Mouse (Mus musculus) gastrocnemius, adult 8-10 months (tissue): ENCODE results near the gene Plppr3. TPM values are rescaled to one million over a fixed set of nuclear protein-coding genes. Genes with fewer than 3 reads are reported as not detected.

Source experiments
- DNase-seq, 2 experiments: peaks; one replicate each; pipeline ENCODE4 v3.0.0; 2022; ENCODE audit warnings: low spot score in 2 of 2
- total RNA-seq, 4 experiments: library from RNA; stranded (reverse); gene quantifications; 2 replicates each; pipeline ENCODE4 v1.2.4; 2022

Gene Plppr3
- under 1 TPM in 1 of 4 experiments, not detected in 3; 0.40 TPM for total RNA-seq

DNA sequence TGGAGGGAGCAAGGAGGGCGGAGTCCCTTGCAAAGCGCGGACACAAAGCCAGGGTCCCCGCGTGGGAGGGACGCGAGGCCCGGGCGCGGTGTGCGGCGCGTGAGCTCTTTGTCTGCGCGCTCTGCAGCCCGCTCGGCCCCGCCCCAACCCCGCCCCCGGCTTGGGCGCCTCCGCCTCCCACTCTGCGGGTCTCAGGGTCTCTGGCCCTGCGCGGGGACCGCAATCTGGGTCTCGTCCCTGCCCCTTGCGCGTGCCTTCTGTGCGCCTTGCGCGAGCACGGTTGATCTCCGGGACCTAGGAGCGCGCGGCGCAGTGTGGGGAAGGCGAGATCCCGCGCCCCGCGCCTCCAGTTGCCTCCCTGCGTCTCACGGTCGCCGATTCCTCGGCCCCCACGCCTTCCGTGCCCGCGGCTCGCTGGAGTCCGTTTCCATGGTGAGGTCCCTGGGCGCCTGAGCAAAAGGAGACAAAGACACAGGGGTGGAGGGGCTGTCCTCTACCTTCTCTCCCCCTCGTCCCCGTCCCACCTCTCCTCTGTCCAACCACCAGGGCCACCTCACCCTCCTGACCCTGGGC is at the start of gene Plppr3, which contains the start of gene Prtn3:
Gene Plppr3, minus strand, starts transcription at position 345 of the 573 bp plus-strand sequence.
Gene Prtn3, plus strand, starts transcription at position 187 of the 573 bp plus-strand sequence.
- DNase-seq = no peak

DNA sequence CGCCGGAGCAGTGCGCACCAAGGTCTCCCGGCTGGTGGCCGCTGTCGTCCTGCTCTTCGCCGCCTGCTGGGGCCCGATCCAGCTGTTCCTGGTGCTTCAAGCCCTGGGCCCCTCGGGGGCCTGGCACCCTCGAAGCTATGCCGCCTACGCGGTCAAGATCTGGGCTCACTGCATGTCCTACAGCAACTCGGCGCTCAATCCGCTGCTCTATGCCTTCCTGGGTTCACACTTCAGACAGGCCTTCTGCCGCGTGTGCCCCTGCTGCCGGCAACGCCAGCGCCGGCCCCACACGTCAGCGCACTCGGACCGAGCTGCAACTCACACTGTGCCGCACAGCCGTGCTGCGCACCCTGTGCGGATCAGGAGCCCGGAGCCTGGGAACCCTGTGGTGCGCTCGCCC is 47.1 kb upstream of the Plppr3 start:
- DNase-seq = no peak

DNA sequence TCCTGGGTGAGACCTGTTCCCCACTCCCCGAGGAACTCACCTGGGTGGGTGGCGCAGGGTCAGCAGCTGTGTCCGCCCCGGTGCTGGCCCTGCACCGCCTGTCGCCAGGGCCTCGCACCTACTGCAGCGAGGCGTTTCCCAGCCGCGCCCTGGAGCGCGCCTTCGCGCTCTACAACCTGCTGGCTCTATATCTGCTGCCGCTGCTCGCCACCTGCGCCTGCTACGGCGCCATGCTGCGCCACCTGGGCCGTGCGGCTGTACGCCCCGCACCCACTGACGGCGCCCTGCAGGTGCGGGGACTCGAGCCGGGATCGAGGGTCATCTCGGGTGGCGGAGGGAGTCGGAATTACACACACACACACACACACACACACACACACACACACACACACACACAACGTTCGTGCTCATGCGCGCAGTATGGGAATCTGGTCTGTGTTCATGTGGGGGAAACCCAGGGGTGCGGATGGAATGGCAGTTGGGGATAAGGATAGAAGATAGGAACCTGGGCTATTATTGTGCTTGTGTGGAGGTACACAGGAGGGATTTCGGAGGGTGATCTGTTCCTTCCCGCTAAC is 46.6 kb upstream of the Plppr3 start, which contains the start of gene R3hdm4:
Gene R3hdm4, minus strand, starts transcription at position 251 of the 578 bp plus-strand sequence.
- no peak for DNase-seq

DNA sequence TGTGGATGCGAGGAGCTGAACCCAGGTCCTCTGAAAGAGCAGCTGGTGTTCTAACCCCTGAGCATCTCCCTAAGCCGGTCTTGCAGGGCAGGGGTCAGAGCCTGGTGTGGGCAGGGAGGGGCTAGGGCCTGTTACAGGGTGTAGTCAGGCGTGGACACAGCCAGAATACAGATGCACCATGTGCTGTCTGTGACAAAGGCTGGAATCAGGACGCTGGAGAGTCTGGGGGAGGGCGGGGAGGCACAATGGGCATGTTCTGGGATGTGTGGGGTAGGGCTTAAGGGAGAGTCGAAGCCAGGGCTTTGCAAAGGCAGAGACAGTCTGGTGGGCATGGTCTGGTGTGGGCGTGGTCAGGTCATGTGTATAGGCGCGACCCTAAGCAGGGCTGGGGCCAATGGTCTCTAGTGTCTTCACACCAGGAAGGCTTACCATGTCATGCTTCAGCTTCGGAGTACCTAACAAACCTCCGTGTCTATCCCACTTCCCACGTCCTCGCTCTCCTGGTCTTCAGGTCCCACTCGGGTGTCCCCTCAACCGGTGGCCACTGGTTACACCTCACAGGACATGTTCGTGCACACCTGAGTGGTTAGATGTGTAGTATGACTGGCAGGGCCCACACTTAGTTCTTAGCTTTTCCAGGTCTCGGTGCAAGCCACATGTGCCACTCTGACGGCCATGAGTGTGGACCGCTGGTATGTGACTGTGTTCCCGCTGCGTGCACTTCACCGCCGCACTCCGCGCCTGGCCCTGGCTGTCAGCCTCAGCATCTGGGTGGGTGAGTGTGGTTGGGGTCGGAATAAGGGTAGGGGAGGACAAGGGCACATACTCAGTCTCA is 45.8 kb upstream of the Plppr3 start:
- no peak for DNase-seq

DNA sequence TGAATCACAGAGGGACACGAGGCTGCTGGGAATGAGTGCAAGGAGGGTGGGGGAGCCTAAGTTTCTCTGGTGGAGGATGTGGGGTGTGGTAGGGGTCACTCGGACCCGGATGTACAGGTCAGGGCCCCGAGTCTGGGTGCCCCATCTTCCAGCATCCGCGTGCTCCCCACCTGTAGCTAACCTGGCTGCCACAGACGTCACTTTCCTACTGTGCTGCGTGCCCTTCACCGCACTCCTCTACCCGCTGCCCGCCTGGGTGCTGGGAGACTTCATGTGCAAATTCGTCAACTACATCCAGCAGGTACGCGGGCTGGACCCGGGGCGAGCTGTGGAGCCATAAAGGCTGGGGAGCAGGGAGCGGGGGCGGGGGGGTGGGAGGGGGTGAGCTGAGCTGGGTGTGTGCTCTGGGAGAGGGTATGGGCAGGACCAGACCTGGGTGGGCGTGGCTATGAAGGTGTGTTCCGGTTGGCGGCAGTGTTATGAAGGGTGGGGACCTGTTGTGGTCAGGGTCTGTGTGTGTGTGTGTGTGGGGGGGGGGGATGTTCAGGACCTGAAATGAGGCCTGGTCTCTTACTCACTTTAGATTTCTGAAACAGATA is 44.9 kb upstream of the Plppr3 start:
- no peak for DNase-seq

DNA sequence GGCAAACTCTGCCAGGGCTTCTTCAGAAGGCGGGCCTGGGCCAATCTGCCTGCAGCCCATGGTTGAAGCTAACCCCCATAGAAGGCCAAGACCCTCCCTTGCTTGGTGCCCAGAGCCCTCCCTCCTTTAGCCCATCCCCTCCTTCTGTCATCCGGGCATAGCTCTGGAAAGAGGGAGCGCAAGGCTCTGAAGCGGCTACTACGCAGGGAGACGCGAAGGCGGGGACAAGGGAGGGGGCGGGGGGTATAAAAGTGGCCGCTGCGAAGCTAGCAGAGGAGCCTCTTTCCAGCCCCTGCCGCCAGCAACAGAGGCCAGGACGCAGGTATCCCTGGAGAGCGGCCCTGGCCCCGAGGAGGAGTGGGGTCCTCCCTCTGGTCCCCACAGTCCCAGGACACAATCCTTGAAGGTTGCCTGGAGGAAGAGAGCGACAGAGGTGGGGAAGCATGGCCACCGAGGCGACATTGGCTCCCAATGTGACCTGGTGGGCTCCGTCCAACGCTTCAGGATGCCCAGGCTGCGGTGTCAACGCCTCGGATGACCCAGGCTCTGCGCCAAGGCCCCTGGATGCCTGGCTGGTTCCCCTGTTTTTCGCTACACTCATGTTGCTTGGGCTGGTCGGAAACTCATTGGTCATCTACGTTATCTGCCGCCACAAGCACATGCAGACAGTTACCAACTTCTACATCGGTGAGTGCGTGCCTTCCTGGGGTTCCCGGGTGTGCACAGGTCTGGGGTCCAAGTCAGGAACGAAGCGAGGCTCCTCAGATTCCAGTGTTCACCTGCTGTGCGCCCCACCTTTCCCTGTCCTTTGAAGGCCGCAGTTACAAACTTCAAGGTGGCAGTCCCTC is 44.0 kb upstream of the Plppr3 start:
- no peak for DNase-seq

DNA sequence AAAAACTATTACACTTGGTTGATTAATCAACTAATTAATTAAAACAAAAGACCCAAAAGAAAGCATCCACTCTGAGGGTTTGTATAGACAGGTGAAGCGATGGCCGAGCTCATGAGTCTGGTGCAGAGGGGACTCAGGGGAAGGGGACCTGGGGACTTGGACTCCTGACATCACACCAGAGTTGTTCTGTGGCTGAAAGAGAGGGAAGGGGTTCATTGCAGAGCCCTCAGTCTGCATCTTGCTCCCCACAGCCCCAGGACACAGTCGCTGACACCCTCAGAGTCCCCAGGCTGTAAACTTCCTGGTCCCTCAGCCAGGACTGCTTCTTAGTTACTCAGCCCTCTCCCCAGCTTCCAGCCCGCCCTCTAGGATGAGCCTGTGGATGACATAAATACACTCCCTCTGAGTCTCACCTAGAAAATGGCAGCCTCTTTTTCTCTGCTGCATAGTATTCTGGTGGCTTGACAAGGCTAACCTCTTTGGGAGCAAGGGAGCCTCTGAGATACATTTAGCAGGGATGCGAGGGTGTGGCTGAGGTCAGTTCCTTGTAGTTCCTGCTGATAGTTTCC is 43.2 kb upstream of the Plppr3 start:
- no peak for DNase-seq

DNA sequence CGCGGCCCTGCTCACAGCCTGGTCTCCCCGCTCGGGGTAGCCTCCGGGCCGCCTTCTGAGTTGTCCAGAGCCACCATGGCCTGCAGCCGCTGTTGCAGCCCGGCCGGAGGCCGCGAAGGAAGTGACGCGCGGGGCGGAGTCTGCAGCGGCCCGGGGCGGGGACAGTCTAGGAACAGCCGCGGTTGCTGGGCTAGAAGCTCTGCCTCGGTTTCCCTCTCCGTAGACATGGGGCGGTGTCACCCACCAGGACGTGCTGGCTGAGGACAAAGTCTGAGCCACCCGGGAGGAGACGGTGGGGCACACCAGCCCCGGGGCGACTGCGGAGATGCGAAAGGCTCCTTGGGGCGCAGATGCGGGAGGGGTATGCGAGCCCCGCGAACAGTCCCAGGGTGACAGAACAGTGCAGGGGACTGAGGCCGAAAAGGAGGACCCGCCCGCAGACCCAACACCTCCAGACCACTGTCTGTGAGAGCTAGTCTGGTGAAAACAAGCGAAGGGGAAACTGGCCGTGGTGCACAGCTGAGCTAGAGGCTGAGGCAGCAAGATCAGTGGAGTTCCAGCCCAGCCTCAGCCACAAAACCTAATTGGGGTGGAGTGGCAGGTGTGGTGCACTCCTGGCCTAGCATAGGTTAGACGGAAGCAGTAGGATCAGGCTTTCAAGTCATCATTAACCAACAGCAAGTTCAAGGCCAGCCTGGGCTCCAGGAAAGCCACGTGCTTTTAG is 42.5 kb upstream of the Plppr3 start, which contains the start of gene Kiss1r:
Gene Kiss1r, plus strand, starts transcription at position 164 of the 724 bp plus-strand sequence.
- DNase-seq = peak; percentile 76 to 77

DNA sequence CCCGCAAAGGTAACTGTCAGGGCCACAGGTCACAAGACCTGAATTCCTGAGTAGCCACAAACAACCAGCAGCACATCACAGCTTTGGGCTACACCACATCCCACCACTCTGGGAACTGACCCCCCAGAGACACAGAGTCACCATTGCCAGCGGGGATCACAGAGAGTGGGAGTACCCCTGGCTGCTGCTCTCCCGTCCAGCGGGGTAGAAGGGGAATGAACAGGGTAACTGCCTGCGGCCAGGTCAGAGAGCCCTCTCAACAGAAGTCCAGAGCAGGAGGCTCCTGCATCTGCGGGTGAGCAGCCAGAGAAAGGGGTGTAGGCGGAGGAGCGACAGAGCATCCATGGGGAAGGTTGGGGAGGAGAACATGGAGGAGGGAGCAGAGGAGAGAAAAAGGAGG is 41.6 kb upstream of the Plppr3 start:
- no peak for DNase-seq

DNA sequence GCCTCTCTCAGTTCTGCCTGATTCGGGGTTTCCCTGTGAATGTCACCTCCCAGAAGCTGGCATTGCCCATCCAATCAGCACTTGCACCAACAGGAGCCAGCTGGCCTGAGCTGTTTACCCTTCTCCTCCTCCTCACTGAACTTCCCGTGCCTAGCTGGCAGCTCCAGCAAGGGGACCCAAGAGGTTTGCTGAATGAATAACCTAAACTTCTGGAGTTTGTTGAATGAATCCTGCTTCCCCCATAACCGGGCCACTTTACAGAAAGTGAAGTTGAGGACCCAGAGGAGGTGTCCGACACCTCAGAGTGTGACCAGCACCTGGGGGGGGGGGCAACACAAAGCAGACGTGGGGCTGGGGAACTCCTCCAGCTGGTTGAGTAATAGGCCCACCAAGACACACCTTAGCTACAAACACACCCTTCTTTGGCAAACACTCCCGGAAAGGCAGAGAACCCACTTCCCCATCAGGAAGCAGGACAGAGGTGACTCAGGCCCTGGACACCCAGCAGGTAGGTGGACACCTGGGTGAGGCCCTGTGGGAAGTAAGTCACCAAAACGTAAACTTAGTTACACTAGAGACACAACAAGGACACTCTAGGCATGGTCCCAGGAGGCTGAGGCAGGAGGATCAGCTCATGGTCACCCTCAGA is 40.6 kb upstream of the Plppr3 start:
- DNase-seq = no peak

DNA sequence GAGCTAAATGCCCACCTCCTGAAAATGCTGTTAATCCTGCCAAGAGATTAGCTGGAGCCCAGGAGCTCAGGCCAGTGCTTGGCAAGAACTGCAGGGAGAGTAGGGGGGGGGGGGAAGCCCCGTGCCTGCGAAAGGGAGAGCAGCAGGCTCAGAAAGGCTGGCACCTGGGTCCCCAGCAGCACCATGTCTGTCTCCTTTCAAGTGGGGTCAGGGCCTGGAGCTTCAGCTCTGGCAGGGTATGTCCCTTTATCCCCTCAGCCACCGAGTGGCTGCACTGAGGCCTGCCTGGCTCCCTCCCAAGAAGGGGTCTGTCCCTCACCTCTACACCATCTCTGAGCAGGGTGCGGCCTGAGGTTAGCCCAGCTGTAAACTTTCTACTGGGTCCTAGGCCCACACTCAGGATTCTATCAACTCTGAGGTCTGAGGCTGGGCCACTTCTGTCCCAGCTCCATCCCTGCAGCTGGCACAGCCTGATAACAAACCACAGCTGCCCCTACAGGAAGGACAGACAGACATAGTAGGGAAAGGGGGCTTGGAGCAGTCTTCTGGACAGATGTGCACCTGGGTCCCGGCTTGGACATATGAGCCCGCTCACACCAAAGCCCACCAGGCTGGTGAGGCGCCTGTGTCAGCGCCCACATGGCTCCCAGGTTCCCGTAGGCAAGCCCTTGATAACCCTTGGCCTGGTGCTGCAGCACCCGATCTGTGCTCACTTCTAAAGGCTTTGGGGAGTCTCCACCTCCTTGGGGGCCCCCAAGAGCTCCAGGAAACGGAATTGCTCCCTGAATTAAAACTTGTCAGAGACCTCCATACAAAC is 39.9 kb upstream of the Plppr3 start:
- no peak for DNase-seq

DNA sequence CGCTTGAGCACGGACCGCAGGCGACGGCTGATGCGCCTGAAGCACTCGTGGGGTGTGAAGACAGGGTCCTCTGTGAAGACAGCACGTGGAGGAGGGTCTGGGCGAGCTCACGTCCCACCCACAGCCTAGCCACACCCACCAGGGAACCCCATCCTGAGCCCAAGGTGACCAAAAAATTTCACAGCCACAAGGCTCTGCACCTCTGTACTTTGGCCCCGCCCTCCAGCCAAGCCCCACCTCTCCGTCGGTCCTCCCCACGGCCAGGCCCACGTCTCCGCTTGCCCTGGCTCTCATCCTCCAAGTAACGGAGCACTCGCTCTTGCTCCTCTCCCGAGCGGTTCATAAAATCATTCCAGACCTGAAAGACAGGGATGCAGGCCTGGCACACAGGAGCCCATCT is 38.0 kb upstream of the Plppr3 start:
- no peak for DNase-seq

DNA sequence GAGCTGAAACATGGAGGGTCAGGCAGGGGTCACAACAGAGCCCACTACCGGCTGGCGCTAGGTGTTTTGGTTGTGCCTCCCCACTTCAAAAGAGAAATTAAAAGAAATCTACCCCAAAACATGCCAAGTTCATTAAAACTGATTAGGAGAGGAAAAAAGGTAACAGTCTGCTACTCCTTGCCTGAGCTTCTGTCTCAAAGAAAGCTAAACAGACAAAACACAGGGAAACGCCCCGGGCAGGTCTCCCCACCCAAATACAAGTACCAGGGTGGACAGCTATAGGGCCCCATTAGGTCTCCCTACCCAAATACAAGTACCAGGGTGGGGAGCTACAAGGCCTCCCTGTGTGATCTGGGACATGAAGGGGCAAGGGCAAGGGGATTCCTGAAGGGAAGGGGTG is 36.1 kb upstream of the Plppr3 start, which contains the start of gene Gm26602:
Gene Gm26602, plus strand, starts transcription at position 301 of the 400 bp plus-strand sequence.
- DNase-seq = no peak

DNA sequence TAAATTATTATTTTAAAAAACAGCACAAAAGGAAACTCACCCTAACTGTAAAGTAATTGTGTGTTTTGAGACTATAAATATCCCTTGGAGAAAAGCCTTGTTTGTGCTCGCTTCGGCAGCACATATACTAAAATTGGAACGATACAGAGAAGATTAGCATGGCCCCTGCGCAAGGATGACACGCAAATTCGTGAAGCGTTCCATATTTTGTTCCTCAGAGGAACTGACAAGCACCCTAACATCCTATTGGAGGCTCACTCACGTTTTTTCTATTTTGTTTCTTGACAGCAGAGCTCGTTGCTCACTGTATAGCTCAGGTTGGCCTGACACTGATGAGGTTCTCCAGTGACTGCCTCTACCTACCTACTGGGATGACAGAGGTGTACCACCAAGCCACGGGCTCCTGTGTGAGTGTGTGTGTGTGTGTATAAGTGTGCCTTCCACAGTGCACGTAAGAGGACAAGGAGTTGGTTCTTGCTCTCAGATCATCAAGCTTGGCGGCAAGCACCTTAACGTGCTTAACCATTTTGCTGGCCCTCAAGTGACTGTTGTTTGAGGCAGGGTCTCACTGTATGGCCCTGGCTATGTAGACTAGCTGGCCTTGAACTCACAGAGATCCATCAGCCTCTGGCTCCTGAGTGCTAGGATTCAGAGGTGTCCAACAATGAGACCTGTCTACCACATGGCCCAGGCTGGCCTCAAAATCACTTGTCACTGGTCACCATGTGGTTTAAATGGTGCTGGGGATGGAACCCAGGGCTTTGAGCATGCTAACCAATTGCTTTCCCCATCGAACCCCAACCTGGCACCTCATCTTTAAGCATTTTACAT is 34.9 kb upstream of the Plppr3 start:
- no peak for DNase-seq

DNA sequence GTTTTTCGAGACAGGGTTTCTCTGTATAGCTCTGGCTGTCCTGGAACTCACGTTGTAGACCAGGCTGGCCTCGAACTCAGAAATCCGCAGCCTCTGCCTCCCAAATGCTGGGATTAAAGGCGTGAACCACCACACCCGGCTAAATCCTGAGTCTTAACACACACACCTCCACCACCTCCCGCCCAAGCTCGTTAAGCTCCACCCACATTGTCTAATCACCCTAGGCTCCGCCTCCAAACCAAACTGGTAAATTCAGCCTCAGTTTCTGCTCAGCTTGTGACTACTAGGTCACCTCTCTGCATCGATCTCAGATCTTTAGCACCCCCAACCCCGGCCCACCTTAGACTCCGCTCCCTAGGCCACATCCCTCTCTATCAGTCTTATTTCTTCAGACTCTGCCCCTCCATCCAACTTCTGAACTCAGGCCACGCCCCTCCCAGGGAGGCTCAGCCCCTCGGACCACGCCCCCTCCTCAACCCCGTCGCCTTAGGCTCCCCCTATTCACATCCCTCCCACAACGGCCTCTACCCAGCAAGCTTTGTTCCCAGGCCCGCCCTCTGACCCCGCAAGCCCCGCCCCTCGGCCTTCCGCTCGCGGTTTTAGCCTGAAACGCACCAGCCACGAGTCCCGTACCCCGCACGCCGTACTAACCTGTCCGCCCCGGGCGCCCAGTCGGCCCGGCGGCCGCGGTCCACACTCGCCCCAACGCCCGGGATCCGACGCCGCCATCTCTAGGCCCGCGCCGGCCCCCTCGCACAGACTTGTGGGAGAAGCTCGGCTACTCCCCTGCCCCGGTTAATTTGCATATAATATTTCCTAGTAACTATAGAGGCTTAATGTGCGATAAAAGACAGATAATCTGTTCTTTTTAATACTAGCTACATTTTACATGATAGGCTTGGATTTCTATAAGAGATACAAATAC is 34.0 kb upstream of the Plppr3 start, which contains the start of gene Med16:
Gene Med16, minus strand, starts transcription at position 757 of the 925 bp plus-strand sequence.
- DNase-seq = peak; percentile 96 to 97

DNA sequence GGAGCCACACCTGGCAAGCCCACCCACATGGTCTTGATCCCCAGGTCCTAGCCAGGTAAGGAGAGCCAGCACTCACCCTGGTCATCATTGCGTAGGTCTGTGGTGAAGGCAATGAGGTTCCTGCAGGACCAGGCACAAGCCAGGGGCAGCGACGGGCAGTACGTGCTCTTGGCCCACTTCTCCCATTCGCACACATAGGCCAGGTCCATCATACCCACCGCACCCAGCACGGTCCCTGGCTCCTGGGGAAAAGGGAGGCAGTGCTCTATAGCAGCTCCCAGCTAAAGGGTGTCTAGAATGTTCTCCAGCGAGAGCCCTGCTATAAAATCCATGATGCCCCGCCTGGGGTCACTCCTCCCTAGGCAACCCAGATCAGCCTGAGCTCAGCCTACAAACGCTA is 33.0 kb upstream of the Plppr3 start:
- no peak for DNase-seq
